Mouse (Mus musculus) spleen, postnatal 4 days (tissue): Measurements from ENCODE around the gene Bpifc.

Source experiments
- DNase-seq, 2 experiments: peaks; one replicate each; pipeline ENCODE4 v3.0.0; 2022; ENCODE audit warnings: low spot score in 2 of 2

Gene Bpifc

GRCm38 (mm10) chr10:85954429-85954828 is 57.3 kb downstream of the Bpifc start:
- no peak for DNase-seq

GRCm38 (mm10) chr10:85953401-85953800 is 58.3 kb downstream of the Bpifc start:
- no peak for DNase-seq

- no peak for DNase-seq
Observed at GRCm38 (mm10) chr10:85951765-85952443, 59.8 kb downstream of the Bpifc start.

DNA sequence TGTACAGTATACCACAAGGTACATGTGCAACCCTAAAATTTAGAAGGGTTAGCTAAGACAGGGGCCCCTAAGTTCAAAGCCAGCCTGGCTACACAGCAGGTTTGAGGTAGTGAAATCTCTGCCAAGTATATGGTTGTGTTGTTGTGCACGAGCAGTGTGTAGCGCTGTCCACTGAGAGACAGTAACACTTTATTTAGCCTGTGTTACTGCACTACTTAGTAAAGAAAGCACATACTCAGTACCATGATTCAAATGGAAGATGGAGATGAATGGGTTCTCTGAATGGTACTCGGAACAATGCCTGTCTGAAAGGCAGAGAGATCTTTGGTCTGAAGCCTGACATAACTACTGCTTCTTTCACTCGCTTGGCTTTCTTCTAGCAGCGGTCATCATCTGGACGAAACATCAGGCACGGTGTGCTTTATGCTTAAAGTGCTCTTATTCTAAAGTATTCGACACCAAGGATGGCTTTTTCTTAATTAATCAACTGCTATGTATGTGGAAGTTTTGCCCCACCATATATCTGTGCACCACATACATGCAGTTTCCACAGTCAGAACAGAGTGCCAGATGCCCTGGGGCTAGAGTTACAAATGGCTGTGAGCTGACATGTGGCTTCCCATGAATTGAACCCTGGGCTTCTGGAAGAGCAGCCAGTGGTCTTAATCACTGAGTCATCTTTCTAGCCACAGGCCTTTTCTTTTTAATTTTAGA is 63.1 kb downstream of the Bpifc start:
- DNase-seq = no peak

DNA sequence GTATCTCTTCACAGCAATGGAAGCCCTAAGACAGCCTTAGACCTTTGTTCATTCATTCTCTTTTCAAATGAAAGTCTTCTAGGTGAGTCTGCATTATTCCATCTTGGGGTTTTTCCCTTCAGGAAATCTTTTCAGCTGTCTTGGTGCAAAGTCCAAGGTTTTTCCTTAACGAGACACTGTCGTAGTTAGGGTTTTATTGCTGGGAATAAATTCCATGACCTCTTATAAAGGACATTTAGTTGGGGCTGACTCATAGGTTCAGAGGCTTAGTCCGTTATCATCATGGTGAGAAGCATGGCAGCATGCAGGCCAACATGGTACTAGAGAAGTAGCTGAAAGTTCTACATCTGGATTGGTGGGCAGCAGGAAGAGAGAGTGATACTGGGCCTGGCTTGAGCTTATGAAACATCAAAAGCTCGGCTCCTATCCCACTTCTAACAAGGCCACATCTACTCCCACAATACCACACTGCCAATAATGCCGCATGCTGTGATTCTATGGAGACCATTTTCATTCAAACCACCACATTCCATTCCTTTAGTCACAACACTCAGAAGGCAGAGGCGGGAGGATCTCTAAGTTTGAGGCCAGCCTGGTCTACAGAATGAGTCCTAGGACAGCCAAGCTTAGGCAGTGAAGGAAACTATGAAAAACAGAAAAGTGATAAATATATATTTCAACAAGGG is 75.3 kb downstream of the Bpifc start:
- DNase-seq = no peak

GRCm38 (mm10) chr10:85929962-85930361 is 81.7 kb downstream of the Bpifc start:
- DNase-seq = no peak

DNA sequence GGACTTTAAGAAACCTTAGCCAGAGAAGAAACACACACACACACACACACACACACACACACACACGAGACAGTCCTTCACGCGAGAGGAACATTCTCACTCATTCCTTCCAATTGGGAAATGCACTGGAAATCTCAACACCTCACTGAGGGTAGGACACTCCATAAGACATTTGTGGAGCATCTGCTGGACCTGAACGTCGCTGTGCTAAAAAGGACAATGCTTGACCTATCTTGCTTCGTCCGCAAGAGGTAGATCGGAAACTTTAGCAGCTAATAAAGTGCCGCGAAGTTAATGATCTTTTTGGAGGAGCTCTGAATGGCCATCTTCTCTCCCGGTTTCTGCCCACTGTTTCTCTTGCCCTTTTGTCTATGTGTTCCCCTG is 82.5 kb downstream of the Bpifc start:
- DNase-seq = no peak

DNA sequence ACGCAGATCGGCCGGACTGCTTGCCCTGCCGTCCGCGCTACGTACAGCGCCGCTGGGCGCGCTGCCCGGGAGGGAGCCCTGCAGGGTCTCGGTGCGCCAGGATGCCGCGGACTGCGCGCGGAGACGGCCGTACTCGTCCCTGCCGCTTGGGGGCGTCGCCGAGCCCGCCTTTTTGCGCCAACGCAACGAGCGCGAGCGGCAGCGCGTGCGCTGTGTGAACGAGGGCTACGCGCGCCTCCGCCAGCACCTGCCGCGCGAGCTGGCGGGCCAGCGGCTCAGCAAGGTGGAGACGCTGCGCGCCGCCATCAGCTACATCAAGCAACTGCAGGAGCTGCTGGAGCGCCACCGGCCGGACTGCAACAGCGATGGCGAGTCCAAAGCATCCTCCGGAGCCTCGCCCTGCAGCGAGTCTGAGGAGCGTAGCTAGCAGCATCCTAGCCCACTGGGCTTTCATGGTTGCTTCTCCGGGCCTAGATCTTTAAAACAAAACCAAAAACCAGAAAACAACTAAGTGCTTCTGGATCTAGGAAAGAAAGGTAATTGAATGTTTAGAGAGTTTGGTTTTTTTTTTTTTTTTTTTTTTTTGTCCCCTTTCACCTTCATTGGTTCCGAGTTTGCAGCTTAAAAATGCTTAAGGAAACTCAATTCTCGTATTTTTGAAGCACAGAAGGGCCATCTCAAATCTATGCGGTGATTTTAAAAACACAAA is 83.0 kb downstream of the Bpifc start:
- peak; percentile 54 to 77 for DNase-seq

DNA sequence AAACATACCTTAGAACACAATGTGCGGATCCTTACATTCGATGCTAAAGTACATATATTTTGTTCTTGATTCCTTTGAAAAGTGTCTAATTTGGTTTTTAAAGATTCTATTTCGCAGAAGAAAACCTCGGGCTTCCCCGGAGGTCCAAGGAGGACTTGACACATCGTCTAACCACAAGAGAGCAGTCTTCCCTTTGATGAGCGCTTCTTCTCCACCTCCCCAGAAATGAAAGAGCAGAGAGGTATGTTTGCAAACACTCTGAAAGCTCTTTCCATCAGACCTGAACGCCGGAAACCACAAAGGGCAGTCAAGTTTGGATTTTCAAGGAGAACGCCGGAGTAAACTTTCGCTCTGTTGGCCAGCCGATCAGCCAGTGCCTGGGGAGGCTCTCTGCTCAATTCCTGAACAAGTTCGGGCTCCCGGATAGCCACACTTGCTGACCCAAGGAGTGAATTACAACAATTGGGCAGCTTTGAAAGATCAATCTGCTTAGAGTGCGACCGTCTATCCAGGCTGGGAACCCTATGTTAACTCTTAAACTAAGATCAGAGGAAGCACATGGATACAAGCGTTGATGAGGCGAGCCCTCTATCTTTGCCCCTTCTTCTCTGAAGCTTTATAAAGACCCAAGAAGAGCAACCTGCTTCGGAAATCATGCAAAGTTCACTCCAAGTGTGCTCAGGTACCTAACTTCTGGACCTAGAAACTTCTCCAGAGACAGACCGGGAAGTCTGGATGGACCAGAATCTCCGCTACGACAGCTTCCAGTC is 83.8 kb downstream of the Bpifc start, which contains the start of gene Ascl4:
Gene Ascl4, plus strand, starts transcription at position 6 of the 770 bp plus-strand sequence.
- no peak for DNase-seq

DNA sequence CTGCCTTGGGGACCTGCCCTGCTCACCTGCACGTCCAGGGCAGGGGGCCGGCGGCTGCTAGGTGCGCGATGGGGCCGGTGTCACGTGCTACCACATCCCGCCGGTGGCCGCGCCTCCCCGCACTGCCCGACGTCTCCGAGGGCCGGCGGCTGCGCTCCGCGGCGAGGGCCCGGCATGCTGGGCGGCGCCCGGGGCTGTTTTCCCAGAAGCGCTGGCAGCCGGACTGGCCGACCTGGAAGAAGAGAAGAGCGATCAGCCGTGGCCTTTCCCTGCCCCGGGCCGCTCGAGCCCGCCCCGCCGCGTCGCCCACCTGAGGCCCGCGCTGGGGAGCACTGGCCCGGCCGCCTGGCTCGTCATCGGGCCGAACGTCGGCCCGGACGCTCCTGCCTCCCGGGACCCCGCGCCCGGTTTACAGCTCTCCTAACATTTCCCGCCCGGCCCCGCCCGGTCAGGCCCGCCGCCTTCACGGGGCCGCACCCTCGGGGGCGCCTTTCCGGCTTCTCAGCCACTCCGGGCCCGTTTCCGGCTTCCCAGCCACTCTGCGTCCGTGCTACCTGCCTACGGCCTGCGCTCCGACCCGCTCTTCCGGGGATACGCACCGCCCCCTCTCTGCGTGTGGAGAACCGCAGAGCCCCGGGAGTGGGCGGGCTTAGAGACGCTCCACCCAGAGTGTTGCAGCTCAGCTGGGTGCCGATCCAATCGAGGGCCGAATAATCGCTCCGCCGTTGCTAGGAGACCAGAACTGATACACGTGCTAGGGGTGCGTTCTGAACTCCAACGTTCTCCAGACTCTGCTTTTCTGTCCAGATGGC is 95.0 kb downstream of the Bpifc start, which contains the start of gene Prdm4:
Gene Prdm4, minus strand, starts transcription at position 645 of the 812 bp plus-strand sequence.
- peak; percentile 94 for DNase-seq
